Mouse (Mus musculus) kidney, embryonic 14.5 days (tissue): ENCODE data around the gene Piezo1. TPM values are rescaled to one million over a fixed set of nuclear protein-coding genes. Genes with fewer than 3 reads are reported as not detected.
A peak's percentile ranks its signal among the peaks of the same experiment; 100 is the strongest.

ENCODE experiments used
- ATAC-seq: fragments of 200-750 bp; cut with Nextera tagmentation; 2 replicates; pipeline ENCODE4 v1.8.0; 2017; ENCODE audit warnings: moderate number of reproducible peaks, mild to moderate bottlenecking, moderate TSS enrichment, moderate library complexity; ENCODE audit not compliant: low FRiP score, low TSS enrichment
- H3K27ac ChIP-seq: fragments of 300-500 bp; sonication (generic); 2 replicates; pipeline ENCODE4 v1.5.1; 2014; ENCODE audit warnings: low read depth, mild to moderate bottlenecking, low read length, moderate library complexity, mixed read lengths
- H3K27me3 ChIP-seq: fragments of 300-500 bp; sonication (generic); 2 replicates; pipeline ENCODE4 v1.6.1; 2014; ENCODE audit warnings: mild to moderate bottlenecking, low read length; ENCODE audit not compliant: control insufficient read depth, insufficient read depth
- H3K36me3 ChIP-seq: fragments of 300-500 bp; sonication (generic); 2 replicates; pipeline ENCODE4 v1.6.1; 2014; ENCODE audit warnings: low read length, mixed read lengths; ENCODE audit not compliant: control insufficient read depth, insufficient read depth
- H3K4me1 ChIP-seq: fragments of 300-500 bp; sonication (generic); 2 replicates; pipeline ENCODE4 v1.6.1; 2014; ENCODE audit warnings: low read length, mixed read lengths; ENCODE audit not compliant: control insufficient read depth, insufficient read depth
- H3K4me2 ChIP-seq: fragments of 300-500 bp; sonication (generic); replicated peaks from 2 replicates; pipeline ENCODE4 v1.6.1; 2014; ENCODE audit warnings: low read depth, mild to moderate bottlenecking, low read length
- H3K4me3 ChIP-seq: fragments of 300-500 bp; sonication (generic); 2 replicates; pipeline ENCODE4 v1.5.1; 2014; ENCODE audit warnings: mild to moderate bottlenecking, low read length
- H3K9ac ChIP-seq: fragments of 300-500 bp; sonication (generic); 2 replicates; pipeline ENCODE4 v1.6.1; 2014; ENCODE audit warnings: low read depth, mild to moderate bottlenecking, low read length, moderate library complexity
- H3K9me3 ChIP-seq: fragments of 300-500 bp; sonication (generic); 2 replicates; pipeline ENCODE4 v1.6.1; 2016; ENCODE audit warnings: low read length; ENCODE audit not compliant: control insufficient read depth
- WGBS: fragments of 180-500 bp; shearing (Covaris S2); extraction: QIAGEN DNeasy Blood & Tissue Kit; methylation state at CpG from one replicate; pipeline ENCODE4 v1.1.7; 2014; 5-methylcytosine and 5-hydroxymethylcytosine counted together
- polyA plus RNA-seq: library from polyadenylated mRNA; unstranded; fragments of >200 nt; fragmentation: Nextera tagmentation; extraction: Ambion mirVana; gene quantifications from 2 replicates; pipeline ENCODE4 v1.2.1, GENCODE M21; 2014

Gene Piezo1
- polyA plus RNA-seq, 1 experiment from 2014 or later: 17.9 TPM

GRCm38 (mm10) chr8:122580926-122581325, 29.8 kb upstream of the Piezo1 start:
- Histone ChIP-seq H3K27me3 (no peaks in the 10 kb centered on the region), H3K9me3 (no peaks in the 10 kb centered on the region), H3K4me1 (peaks cover 12% of the 10 kb centered on the region), H3K9ac (no peak overlapping the region), H3K27ac (no peak overlapping the region), H3K4me3 (no peak overlapping the region), H3K4me2 (no peak overlapping the region), H3K36me3 (no peaks in the 10 kb centered on the region)
- WGBS: 46% methylated on average over 15 of the region's 15 CpGs
- ATAC-seq: no peak

- ATAC-seq: no peak
- peaks cover 29% of the 10 kb centered on the region for H3K4me1 ChIP-seq
- H3K9me3 ChIP-seq: no peaks in the 10 kb centered on the region
- H3K27ac ChIP-seq: no peak overlapping the region
- no peak overlapping the region for H3K9ac ChIP-seq
- no peaks in the 10 kb centered on the region for H3K27me3 ChIP-seq
- no peak overlapping the region for H3K4me3 ChIP-seq
- H3K4me2 ChIP-seq: no peak overlapping the region
- 24% methylated on average over 7 of the region's 7 CpGs for WGBS
- peaks cover 4% of the 10 kb centered on the region; the same call in 1 of the 2 replicates for H3K36me3 ChIP-seq
These were observed 28.1 kb upstream of the Piezo1 start for GRCm38 (mm10) chr8:122579196-122579595.

GRCm38 (mm10) chr8:122577116-122577515, 26.0 kb upstream of the Piezo1 start:
- H3K27ac ChIP-seq: peak overlapping the region; percentile 42; the same call in 1 of the 2 replicates
- no peak overlapping the region for H3K9ac ChIP-seq
- no peaks in the 10 kb centered on the region for H3K27me3 ChIP-seq
- H3K9me3 ChIP-seq: no peaks in the 10 kb centered on the region
- peak overlapping the region; percentile 70 for H3K4me2 ChIP-seq
- peaks cover 29% of the 10 kb centered on the region for H3K4me1 ChIP-seq
- H3K4me3 ChIP-seq: peak overlapping the region; percentile 58; the same call in 1 of the 2 replicates
- WGBS: 22% methylated on average over 10 of the region's 10 CpGs
- peak; percentile 50 for ATAC-seq
- H3K36me3 ChIP-seq: peaks cover 21% of the 10 kb centered on the region

GRCm38 (mm10) chr8:122576648-122577022, 25.5 kb upstream of the Piezo1 start, which contains the start of gene Aprt:
Aprt (minus strand) TSS chr8:122576909.
- peaks cover 26% of the 10 kb centered on the region for H3K36me3 ChIP-seq
- peaks cover 29% of the 10 kb centered on the region for H3K4me1 ChIP-seq
- H3K27ac ChIP-seq: peak within 1 kb of the TSS; percentile 42; the same call in 1 of the 2 replicates
- peak within 1 kb of the TSS; percentile 70 for H3K4me2 ChIP-seq
- under 1% methylated on average over 39 of the region's 39 CpGs for WGBS
- ATAC-seq: peak; percentile 87
- peak within 1 kb of the TSS; percentile 69 for H3K9ac ChIP-seq
- H3K27me3 ChIP-seq: no peaks in the 10 kb centered on the region
- H3K4me3 ChIP-seq: peak within 1 kb of the TSS; percentile 58
- no peaks in the 10 kb centered on the region for H3K9me3 ChIP-seq

- peak overlapping the region; percentile 47; the same call in 1 of the 2 replicates for H3K27ac ChIP-seq
- no peaks in the 10 kb centered on the region for H3K9me3 ChIP-seq
- no peak for ATAC-seq
- H3K9ac ChIP-seq: peak overlapping the region; percentile 69
- H3K4me2 ChIP-seq: peak overlapping the region; percentile 70
- no peaks in the 10 kb centered on the region for H3K27me3 ChIP-seq
- H3K36me3 ChIP-seq: peaks cover 33% of the 10 kb centered on the region
- H3K4me3 ChIP-seq: peak overlapping the region; percentile 58
- 18% methylated on average over 21 of the region's 21 CpGs for WGBS
- H3K4me1 ChIP-seq: peaks cover 29% of the 10 kb centered on the region
These were observed 24.9 kb upstream of the Piezo1 start for GRCm38 (mm10) chr8:122575735-122576647.

GRCm38 (mm10) chr8:122575286-122575685, 24.2 kb upstream of the Piezo1 start:
- 48% methylated on average over 8 of the region's 8 CpGs for WGBS
- H3K4me1 ChIP-seq: peaks cover 29% of the 10 kb centered on the region
- H3K27me3 ChIP-seq: no peaks in the 10 kb centered on the region
- peak overlapping the region; percentile 70 for H3K4me2 ChIP-seq
- peaks cover 40% of the 10 kb centered on the region for H3K36me3 ChIP-seq
- ATAC-seq: no peak
- H3K9me3 ChIP-seq: no peaks in the 10 kb centered on the region
- peak overlapping the region; percentile 69 for H3K9ac ChIP-seq
- peak overlapping the region; percentile 58; the same call in 1 of the 2 replicates for H3K4me3 ChIP-seq
- H3K27ac ChIP-seq: peak overlapping the region; percentile 47; the same call in 1 of the 2 replicates

GRCm38 (mm10) chr8:122574667-122575251, 23.6 kb upstream of the Piezo1 start:
- Histone ChIP-seq H3K4me1 (peaks cover 33% of the 10 kb centered on the region), H3K9ac (peak overlapping the region; percentile 28; the same call in 1 of the 2 replicates), H3K36me3 (peaks cover 45% of the 10 kb centered on the region), H3K27ac (peak overlapping the region; percentile 47; the same call in 1 of the 2 replicates), H3K4me3 (peak overlapping the region; percentile 58; the same call in 1 of the 2 replicates), H3K4me2 (peak overlapping the region; percentile 70), H3K27me3 (no peaks in the 10 kb centered on the region), H3K9me3 (no peaks in the 10 kb centered on the region)
- no peak for ATAC-seq
- 44% methylated on average over 10 of the region's 10 CpGs for WGBS

- H3K36me3 ChIP-seq: peaks cover 50% of the 10 kb centered on the region
- H3K27me3 ChIP-seq: no peaks in the 10 kb centered on the region
- peak overlapping the region; percentile 47; the same call in 1 of the 2 replicates for H3K27ac ChIP-seq
- H3K9me3 ChIP-seq: no peaks in the 10 kb centered on the region
- H3K4me3 ChIP-seq: no peak overlapping the region
- H3K4me2 ChIP-seq: no peak overlapping the region
- no peak for ATAC-seq
- H3K4me1 ChIP-seq: peaks cover 37% of the 10 kb centered on the region
- 0 out of 2 replicates have a peak overlapping the region, but pooled peaks have one; percentile 28 for H3K9ac ChIP-seq
- 24% methylated on average over 3 of the region's 3 CpGs for WGBS
These were observed 23.1 kb upstream of the Piezo1 start for GRCm38 (mm10) chr8:122574264-122574663.
